ENCODE assay signal across 16 mouse cellular contexts in the genomic region with DNA sequence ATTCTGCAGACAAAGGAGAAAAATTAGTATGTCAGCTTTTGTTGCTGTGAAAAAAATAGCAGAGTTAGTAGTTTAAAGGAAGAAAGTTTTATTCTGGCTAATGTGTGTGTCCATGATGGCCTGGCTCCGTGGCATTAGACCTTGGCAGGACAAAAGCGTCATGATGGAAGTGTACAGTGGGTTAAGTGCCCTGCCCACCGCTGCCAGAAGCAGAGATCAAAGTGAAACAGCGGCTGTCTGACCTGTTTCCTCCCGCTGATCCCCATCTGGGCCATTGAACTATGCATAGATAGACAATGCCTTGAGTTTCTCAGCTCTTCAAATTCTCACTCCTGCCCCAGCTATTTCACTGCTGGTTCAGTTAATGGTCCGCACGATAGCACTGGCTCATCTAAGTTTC. TPM values are rescaled to one million over a fixed set of nuclear protein-coding genes. Genes with fewer than 3 reads are reported as not detected.
A peak's percentile ranks its signal among the peaks of the same experiment; 100 is the strongest.
DNase-seq lines count a peak whose midpoint lies in the region; ATAC-seq and TF ChIP-seq lines count a peak whose summit lies in the region.
"Had no signal": no experiment of that assay in that cellular context is flagged by ENCODE, and none has a peak within 500 bp of the region (broad histone marks: within the 10 kb centered on the region; RNA-seq: fewer than 3 reads in every experiment).

No protein-coding gene starts in this region.

- 36% methylated on average over 7 of the region's 7 CpGs for WGBS in heart, embryonic 10.5 days
- WGBS in hindbrain, postnatal 0 days, result 60% methylated on average over 7 of the region's 7 CpGs

- H3K4me2 ChIP-seq in hindbrain, postnatal 0 days (ENCODE audit: low read depth, low read length), result no peak overlapping the region
- H3K4me2 ChIP-seq: hindbrain, embryonic 15.5 days; liver, embryonic 11.5 days; midbrain, embryonic 15.5 days had no signal

- H3K4me1 ChIP-seq in heart, embryonic 10.5 days, result peaks cover 27% of the 10 kb centered on the region
- peaks cover 7% of the 10 kb centered on the region for H3K4me1 ChIP-seq in hindbrain, postnatal 0 days (ENCODE audit: insufficient read depth, low read length)

- H3K36me3 ChIP-seq in heart, embryonic 10.5 days, result no peaks in the 10 kb centered on the region
- no peaks in the 10 kb centered on the region for H3K36me3 ChIP-seq in hindbrain, postnatal 0 days (ENCODE audit: insufficient read depth, low read length)
- H3K36me3 ChIP-seq: embryonic facial prominence, embryonic 10.5 days; hindbrain, embryonic 15.5 days; midbrain, embryonic 15.5 days had no signal

- no peaks in the 10 kb centered on the region for H3K9me3 ChIP-seq in heart, embryonic 10.5 days
- no peaks in the 10 kb centered on the region for H3K9me3 ChIP-seq in hindbrain, postnatal 0 days (ENCODE audit: low read length)
- H3K9me3 ChIP-seq: embryonic facial prominence, embryonic 10.5 days; hindbrain, embryonic 15.5 days; midbrain, embryonic 15.5 days had no signal

- no peak overlapping the region for H3K9ac ChIP-seq in hindbrain, postnatal 0 days (replicated peaks; ENCODE audit: low read length)
- H3K9ac ChIP-seq: hindbrain, embryonic 15.5 days; midbrain, embryonic 15.5 days had no signal

- no peaks in the 10 kb centered on the region for H3K27me3 ChIP-seq in heart, embryonic 10.5 days (ENCODE audit: insufficient read depth, poor library complexity, severe bottlenecking)
- H3K27me3 ChIP-seq in hindbrain, postnatal 0 days (ENCODE audit: insufficient read depth, low read length), result no peaks in the 10 kb centered on the region
- H3K27me3 ChIP-seq: CH12.LX; hindbrain, embryonic 15.5 days; midbrain, embryonic 15.5 days had no signal

- peak overlapping the region; percentile 56; the same call in 1 of the 2 replicates for H3K27ac ChIP-seq in heart, embryonic 10.5 days
- no peak overlapping the region for H3K27ac ChIP-seq in hindbrain, postnatal 0 days
- H3K27ac ChIP-seq: embryonic facial prominence, embryonic 10.5 days; hindbrain, embryonic 15.5 days; midbrain, embryonic 15.5 days had no signal

- no peak overlapping the region for H3K4me3 ChIP-seq in heart, embryonic 10.5 days
- H3K4me3 ChIP-seq in hindbrain, postnatal 0 days (ENCODE audit: low read length), result no peak overlapping the region
- H3K4me3 ChIP-seq: embryonic facial prominence, embryonic 10.5 days; hindbrain, embryonic 15.5 days; midbrain, embryonic 15.5 days had no signal

- no peak for DNase-seq in heart, embryonic 10.5 days (ENCODE audit: low spot score)
- DNase-seq in heart, adult 8-10 months (ENCODE audit: low spot score), result no peak
- DNase-seq in lung, postnatal 36 days, result peak; percentile 27
- no peak for DNase-seq in lung, postnatal 10 days
- peak; percentile 16 for DNase-seq in adrenal gland, postnatal 25 days
- DNase-seq in hindbrain, postnatal 0 days (ENCODE audit: low spot score), result no peak
- no peak for DNase-seq in testis, postnatal 10 days (ENCODE audit: low spot score)
- no peak for DNase-seq in thymus, postnatal 10 days (ENCODE audit: low spot score in 2 of 2)
- DNase-seq: cerebellum, adult 8-10 months; gastrocnemius, postnatal 36 days; thymus, adult 2 months had no signal

- no peak for ATAC-seq in hindbrain, postnatal 0 days
- ATAC-seq: midbrain, embryonic 15.5 days had no signal

- TF ChIP-seq CTCF in hindbrain, postnatal 0 days (IDR thresholded peaks at IDR 0.05; ENCODE audit: low read depth), result no peak

RNA-seq across cellular contexts. Expression of a gene that starts 9.0 kb away (rescaled TPM):
- polyA plus RNA-seq in heart, embryonic 10.5 days (2016; fragmentation: Nextera tagmentation; extraction: Ambion mirVana), result 746 and 989 TPM in 2 replicates
- 100 to 1,000 TPM; 129 to 151 (median 143) TPM for total RNA-seq in heart, adult 8-10 months (2022)
- total RNA-seq in adrenal gland, postnatal 25 days (2021), result 258 and 286 TPM in 2 replicates
- 197 and 198 TPM in 2 replicates for total RNA-seq in hindbrain, postnatal 0 days (2014; rRNA removed)
- 409 and 418 TPM in 2 replicates for polyA plus RNA-seq in hindbrain, postnatal 0 days (2015; fragmentation: Nextera tagmentation; extraction: Ambion mirVana)

Comparison
In these comparisons a context has a peak if more than half of its experiments do, and no peak if none do; other contexts are left out.
1. DNase-seq: peak in lung, postnatal 36 days (single experiment) and adrenal gland, postnatal 25 days (single experiment); none in heart, embryonic 10.5 days (single experiment), heart, adult 8-10 months (single experiment), lung, postnatal 10 days (single experiment), hindbrain, postnatal 0 days (single experiment), testis, postnatal 10 days (single experiment) and thymus, postnatal 10 days (0 of 2).